Mouse (Mus musculus): ENCODE results near the gene Ifi205.

DNA sequence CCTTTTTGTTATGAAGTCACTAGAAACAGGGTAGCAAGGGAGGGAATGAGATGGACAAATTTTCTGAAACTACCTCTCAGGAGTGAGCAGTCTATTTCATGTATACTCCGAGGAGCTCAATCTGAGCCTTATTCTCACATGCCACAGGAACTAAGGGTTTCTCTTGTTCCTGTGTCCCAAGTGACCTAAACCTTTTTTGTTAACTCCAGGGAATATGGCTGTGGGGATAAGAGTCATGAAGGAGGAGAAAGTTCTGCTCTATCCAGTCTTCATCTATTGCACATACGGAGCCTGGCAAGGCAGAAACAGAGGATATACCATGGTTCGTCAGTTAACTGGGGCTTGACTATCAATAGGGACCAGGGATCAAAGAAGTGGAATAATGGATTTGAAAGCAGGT lies 34.7 kb upstream of the Ifi205 start, which contains the start of gene Olfr430:
- TF ChIP-seq CTCF (IDR thresholded peaks at IDR 0.05; ENCODE audit: borderline replicate concordance, insufficient read depth, low read length) (no peak), POLR2A (IDR thresholded peaks at IDR 0.05; ENCODE audit: low read depth, low read length) (no peak)

Data from embryonic fibroblast, embryonic 13.5 days (primary cell).